Mouse (Mus musculus) spleen, postnatal 4 days (tissue): ENCODE results near the gene Srrm3.
A peak's percentile ranks its signal among the peaks of the same experiment; 100 is the strongest.

Experiments used
- DNase-seq, 2 experiments: peaks; one replicate each; pipeline ENCODE4 v3.0.0; 2022; ENCODE audit warnings: low spot score in 2 of 2

The Srrm3 gene

GRCm38 (mm10) chr5:135806555-135807262 lies at the start of gene Srrm3:
TSS of gene Srrm3 (plus strand) at chr5:135806890.
- peak; percentile 89 to 97 for DNase-seq

- no peak for DNase-seq
Measured at GRCm38 (mm10) chr5:135761881-135762280, 44.8 kb upstream of the Srrm3 start.

- DNase-seq, result peak; percentile 52 to 81
Measured at GRCm38 (mm10) chr5:135763526-135763925, 43.2 kb upstream of the Srrm3 start.

DNA sequence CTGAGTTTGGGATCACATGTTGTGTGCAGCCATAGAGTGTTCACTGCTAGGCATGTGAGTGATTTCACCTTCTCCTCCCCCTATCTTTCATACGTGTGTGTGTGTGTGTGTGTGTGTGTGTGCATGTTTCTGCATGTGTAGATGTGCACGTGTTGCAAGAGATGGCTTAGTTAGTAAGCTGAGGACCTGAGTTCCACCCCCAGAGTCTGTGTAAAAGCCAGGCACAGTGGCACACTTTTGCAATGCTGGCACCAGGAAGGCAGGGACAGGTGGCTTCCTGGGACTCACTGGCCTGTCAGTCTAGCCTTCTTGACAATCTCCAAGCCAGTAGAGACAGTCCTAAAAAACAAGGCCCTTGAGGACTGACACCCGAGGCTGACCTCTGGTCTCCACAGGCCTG lies 41.7 kb upstream of the Srrm3 start:
- no peak for DNase-seq

DNA sequence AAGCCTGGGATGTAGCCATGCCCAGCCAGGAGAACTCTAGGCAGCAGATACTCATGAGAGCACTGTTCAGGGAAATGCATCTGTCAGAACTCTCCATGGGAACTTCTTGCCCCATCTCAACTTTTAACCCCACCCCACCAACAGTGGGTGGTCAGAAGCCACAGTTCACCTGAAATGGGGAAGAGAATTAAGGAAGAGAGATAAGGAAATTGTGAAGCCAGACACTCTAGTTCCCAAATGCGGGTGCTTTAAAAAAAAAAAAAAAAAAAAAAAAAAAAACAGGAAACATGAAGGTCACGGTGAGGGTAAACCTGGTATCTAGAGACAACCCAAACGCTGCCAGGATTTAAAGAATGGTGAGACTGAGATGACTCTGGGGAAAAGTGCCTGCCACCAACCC lies 34.2 kb upstream of the Srrm3 start:
- DNase-seq, result no peak

GRCm38 (mm10) chr5:135776546-135776945 lies 30.1 kb upstream of the Srrm3 start:
- DNase-seq, result no peak

DNA sequence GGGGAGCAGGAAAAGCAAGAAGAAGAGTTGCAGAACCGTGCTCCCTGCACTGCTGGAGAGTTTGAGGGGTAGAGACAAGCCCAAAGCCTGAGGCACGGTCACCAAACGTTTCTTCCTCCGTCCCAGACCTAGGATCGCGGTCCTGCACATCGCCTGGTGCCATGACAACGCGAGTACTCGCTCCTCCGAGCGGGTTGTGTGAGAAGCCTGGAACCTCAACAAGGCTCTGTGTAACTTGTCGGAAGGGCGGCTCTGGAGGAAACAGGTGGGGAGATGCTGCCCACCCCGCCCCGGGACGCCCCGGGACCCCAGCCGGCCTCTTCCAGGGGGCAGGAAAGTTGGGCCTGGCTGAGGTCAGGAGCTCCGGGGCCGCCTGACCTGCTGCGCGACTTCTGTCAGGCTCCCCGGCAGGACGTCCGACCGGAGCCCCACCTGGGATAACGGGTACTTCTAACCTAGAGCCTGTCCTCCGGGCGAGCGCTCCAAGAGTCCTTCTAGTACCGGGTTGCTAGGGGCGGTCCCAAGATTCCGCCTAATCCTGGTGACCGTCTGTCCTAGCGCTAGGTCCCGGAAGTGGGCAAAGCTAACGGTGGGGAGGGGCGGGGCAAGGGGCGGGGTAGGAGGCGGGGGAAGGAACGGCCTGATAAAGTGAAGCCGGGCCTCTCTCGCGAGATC lies 28.8 kb upstream of the Srrm3 start, which contains the start of gene Styxl1:
Gene Styxl1, minus strand, starts transcription at position 590 of the 675 bp plus-strand sequence.
- DNase-seq, result no peak

DNA sequence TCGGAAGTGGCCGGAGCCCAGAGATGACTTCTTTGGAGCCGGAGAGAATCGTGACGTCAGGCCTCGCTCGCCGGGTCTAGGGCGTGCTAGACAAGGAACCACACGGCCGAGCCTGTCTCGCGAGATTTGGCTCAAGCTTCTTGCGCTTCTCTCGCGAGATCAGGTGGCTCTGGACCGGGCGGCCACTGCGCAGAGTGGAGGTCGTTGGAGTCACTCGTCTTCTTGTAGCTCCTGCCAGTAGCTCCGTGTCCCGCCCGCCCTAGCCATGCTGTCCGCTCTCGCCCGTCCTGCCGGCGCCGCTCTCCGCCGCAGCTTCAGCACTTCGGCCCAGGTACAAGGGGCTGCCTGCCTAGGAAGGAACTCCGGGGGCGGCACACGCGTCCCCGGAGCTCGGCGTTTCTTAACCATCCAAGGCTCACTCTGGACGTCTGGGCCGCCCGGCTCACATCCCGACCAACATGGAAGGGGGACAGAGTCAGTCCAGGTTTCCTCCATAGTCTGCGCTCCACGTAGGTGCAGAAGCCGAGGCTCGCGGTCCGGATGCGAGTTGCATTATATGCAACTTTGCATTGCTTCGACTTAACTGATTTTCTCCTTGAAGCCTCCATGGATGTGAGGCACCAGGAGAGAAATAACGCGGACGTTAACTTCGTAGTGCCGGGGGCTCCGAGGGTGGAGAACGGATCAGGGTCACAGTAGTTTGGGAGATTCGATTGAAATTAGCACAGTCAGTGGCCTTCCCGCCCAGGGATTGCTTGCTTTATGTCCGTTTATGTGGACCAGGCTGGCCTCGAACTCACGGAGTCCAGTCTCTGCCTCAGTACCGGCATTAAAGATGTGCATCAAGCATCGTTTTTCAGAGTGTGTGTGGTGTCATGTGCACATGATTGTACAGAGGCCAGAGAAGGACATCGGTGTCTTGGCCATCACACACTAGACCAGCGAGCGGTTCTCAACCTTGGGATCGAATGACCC lies 27.9 kb upstream of the Srrm3 start, which contains the start of gene Mdh2:
Gene Mdh2, plus strand, starts transcription at position 10 of the 975 bp plus-strand sequence.
- DNase-seq, result peak; percentile 99

DNA sequence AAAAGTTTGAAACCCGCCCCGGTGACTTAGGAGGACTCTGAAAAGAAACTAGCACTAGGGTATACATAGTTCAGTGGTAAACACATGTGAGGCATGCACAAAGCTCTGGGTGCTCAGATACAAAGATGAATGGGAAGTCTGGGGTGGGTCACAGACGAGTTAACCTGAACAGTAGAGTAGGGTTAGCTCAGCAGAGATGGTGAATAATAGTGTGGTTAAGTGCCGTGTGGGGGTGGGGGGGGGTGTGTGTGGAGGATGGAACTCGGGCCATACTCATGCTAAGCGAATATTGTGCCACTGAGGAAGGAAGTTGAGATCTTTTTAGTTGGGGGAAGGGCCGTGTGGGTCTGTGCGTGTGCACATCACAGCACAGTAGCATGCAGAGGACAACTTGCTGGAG lies 26.4 kb upstream of the Srrm3 start:
- no peak for DNase-seq

GRCm38 (mm10) chr5:135782901-135783300 lies 23.8 kb upstream of the Srrm3 start:
- DNase-seq, result no peak

DNA sequence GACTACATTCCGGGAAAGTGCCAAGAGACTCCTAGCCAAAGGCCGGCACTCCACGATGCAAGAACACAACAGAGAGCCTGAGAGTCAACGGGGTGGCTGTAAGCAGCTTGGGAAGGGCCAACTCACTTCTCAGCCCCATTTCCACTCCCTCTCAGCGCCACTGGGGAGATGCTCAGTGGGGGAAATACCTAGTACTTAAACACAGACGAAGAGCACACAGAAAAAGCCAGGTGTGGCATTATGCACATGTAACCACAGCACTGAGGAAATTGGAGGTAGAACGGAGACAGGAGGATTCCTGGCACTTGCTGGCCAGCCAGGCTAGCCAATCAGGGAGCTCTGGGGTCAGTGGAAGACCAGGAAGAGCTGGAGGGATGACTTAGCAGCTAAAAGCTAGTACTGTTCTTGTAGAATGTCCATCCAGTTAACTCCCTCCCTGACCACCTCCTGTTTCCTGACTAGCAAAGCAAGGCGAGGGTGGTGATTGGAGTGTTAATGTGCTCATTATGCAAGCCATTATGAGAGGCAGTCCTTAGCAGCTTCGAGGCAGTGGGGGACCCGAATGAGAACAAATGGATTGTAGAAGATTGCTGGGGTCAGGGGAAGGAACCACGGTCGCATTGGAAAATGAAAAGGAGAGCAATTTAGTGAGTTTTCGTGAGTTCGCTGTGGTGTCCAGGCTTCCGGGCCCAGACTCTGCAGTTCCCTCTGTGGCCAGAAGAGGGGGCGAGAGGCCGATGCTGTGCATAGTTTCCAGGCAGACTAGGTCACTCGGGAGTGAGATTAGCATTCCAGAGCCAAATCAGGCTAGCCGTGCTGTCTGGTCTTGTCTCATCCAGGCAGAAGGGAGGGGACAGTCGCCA lies 12.5 kb upstream of the Srrm3 start:
- DNase-seq, result peak; percentile 77 to 93

GRCm38 (mm10) chr5:135794859-135795181 lies 11.9 kb upstream of the Srrm3 start:
- no peak for DNase-seq

- DNase-seq, result no peak
Measured at GRCm38 (mm10) chr5:135799746-135800145, 6.9 kb upstream of the Srrm3 start.

DNA sequence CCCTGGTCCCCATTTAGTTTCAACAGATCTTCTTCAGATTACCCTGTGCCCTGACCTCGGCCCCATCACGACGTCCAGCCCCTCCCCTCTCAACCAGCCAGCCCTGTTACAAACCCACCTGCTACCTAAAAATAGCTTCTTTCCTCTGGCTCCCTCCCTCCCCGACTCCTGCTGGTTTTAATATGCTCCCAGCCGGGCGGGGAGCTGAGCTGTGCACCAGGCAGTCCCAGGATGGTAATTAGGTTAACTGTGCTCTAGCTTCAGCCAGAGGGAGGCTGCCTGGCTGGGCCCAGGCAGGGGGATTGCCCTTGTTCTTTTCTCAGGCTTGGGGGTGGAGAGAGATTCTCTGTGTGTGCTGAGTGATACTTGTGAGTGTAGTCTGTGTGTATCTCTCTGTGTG lies 5.8 kb upstream of the Srrm3 start:
- DNase-seq, result no peak

GRCm38 (mm10) chr5:135802641-135803040 lies 4.0 kb upstream of the Srrm3 start:
- DNase-seq, result no peak

DNA sequence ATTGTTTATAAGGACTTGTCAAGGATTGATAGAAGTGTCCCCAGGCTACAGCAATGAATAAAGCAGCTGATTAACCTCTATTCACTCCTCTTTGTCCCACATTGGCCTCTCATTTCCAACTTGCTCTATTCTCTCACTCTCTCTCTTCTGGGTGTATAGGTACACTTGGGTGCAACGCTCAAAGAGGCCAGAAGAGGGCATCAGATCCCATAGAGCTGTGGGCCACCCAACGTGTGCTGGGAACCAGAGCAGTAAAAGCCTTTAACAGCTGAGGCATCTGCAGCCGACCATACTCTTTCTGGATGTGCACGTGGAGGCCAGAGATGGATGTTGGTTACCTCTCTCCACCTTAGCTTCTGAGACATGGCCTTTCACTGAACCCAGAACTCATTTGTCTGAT lies 3.6 kb upstream of the Srrm3 start:
- no peak for DNase-seq

DNA sequence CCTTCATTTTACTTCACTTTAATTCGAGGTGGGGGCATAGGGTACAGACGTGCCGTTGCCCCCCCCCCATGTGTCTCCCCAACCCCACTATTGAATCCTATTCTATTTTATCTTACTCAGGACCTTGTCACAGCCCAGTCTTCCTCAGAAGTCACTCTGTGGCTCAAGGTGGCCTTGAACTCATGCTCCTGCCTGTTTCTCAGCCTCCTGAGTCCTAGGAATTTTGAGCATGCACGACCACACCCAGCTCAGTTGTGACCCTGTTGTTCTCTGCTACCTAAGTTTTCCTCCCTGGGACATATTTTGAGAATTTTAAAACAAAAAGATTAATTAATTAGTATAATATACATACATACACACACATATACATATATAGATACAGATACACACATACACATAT lies 3.0 kb upstream of the Srrm3 start:
- no peak for DNase-seq

DNA sequence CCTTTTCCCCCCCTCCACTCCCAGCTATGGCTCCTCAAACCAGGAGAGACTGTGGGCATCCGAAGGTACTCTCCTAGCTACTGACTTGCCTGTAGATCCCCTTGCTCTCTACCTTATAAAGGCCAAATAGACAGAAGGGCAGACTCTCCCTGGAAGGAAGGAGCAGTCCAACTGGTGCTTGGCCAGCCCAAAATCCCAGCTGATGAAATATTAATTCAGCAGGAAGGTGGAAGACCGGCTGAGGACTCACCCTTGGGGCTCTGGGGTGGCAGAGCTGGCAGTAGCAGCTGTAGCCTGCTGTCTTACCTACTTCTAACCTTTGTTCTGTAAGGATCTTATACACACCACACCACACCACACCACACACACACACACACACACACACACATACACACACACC lies 2.0 kb upstream of the Srrm3 start:
- DNase-seq, result no peak

DNA sequence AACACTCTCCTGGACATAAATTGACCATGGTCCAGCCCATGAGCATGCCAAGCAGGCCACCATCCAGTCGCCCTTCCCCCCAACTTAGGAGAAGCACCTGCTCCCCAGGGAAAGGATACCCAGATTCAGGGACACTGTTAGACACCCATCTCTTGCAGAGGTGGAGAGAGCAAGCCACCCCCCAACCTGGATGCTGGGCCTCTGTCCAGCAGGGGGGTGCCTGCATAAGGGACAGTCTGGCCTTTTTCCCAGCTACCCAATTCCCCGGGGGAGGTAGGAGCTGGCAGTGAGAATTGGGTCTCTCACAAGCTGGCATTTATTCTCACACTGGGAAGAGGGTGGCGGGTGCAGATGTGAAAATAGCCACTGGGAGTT lies 560 bp downstream of the Srrm3 start:
- no peak for DNase-seq

GRCm38 (mm10) chr5:135812991-135813390 lies 6.3 kb downstream of the Srrm3 start:
- DNase-seq, result no peak

GRCm38 (mm10) chr5:135818491-135818890 lies 11.8 kb downstream of the Srrm3 start:
- DNase-seq, result no peak
